Mouse (Mus musculus) common myeloid progenitor, adult 5-6 weeks (primary cell): ENCODE data around the gene Gpx4. TPM values are rescaled to one million over a fixed set of nuclear protein-coding genes. Genes with fewer than 3 reads are reported as not detected.

Experiments
- ATAC-seq: replicated peaks from 2 replicates; pipeline ENCODE4 v1.8.0; 2016; ENCODE audit warnings: low read depth, mild to moderate bottlenecking, moderate TSS enrichment, inconsistent platforms; ENCODE audit not compliant: poor library complexity, severe bottlenecking
- total RNA-seq: library from RNA; stranded (forward); fragments of 200-1000, 187-1606 nt; gene quantifications from 2 replicates; pipeline ENCODE4 v1.2.3, GENCODE M21; 2017

The Gpx4 gene
- total RNA-seq, 1 experiment from 2014 or later, result 481 TPM

DNA sequence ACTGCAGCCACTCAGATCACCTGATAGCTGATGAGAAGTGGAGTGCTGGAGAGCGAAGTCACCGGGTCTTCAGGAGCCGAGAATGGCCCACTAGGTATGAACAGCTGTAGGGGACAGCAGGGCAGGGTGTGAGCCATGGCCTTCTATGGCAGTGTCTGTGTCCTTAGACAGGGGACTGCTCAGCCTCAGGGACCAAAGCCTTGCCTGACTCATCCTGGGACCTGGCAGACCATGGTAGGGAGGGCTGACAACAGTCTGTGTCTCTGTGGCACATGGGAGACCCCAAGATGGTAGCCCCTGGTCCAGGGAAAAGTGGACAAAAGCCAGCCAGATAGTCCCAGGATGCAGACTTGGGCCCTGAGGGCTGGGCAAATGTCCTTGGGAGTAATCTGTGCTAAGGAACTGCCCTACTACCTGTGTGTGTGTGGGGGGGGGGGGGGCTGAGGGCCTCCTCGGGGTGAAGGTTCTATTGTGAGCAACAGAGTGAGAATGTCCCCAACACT lies 23.0 kb downstream of the Gpx4 start:
- ATAC-seq, result no peak

DNA sequence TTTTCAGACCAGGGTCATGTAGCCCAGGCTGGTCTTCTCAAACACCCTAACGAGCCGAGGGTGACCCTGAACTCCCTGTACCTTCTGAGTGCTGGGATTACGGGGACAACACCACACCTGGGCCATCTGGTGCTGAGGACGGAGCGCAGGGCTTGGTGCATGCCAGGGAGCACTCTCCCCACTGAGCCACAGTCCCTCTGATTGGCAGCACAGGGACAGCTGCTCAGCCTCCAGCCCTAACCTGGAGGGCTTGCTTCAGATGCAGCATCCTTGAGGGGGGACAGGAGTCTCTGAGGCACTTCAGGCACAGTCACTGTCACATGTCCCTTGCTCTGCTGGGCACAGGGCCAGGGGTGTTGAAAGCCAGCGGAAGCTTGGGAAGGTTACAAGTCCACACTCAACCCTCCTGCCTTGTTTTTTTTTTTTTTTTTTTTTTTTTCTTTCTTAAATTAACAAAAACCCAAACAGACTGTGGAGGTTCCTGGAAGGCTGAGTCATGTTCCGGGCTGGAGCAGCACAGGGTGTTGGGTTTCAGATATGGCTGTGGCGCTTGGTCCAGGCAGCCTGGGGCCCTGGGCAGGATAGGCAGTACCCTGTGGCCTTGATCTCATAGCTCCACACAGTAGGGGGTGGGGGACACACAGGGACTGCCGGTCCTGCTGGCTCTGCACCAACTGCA lies 24.0 kb downstream of the Gpx4 start:
- peak; percentile 67 for ATAC-seq

DNA sequence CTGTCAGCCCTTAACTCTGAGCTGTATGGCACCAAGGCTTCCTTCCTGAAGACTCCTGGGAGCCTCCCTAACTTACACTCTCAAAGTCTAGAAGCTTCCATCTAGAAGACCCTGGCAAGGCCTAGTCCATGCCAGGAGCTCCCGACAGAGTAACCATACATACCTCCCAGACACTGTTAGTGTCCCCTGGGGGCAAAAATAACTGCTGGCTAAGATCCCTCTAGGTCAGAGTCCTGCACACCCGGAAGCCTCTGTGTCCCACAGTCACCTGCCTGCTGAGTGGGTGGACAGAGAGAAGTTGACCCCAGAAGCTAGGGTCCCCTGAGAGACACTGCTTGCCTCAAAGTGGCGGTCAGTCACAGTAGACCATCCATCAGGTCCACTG lies 24.5 kb downstream of the Gpx4 start:
- no peak for ATAC-seq

DNA sequence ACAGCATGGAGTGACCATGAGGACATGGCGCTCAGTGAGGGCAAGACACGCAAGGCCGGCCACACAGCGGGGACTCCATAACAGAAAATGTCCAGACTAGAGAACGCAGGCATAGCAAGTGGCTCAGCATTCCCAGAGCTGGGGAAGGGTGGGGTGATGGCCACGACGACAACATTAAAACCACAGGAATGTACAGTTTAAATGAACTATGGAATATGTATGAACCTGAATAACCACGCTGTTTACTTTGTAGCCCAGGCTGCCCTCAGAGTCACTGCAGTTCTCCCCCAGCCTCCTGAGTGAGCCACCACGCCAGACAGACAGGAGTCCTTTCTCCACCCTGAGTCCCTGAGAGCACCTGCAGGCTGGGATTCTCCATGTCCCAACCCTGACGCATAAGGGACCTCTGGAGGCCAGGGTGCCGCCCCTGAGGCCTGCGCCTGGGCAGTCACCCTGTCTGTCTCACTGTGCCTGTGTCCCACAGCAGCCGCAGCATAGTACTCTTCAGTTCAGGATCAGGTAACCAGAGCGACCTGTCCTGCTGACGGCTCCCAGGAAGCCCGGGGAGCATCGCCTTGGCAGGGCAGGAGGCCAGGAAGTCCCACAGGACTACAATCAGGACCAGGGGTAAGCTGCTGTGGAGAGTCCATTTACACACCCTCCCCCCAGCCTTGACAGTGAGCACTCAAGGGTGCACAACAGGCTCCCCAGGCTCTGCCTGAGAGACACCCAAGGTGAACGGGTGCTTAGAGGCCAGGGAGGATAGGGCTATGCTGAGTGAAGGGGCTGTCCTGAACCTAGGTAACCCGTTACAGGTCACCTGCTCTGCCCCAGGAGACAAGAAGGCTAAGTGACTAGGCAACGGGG lies 25.9 kb downstream of the Gpx4 start:
- no peak for ATAC-seq

DNA sequence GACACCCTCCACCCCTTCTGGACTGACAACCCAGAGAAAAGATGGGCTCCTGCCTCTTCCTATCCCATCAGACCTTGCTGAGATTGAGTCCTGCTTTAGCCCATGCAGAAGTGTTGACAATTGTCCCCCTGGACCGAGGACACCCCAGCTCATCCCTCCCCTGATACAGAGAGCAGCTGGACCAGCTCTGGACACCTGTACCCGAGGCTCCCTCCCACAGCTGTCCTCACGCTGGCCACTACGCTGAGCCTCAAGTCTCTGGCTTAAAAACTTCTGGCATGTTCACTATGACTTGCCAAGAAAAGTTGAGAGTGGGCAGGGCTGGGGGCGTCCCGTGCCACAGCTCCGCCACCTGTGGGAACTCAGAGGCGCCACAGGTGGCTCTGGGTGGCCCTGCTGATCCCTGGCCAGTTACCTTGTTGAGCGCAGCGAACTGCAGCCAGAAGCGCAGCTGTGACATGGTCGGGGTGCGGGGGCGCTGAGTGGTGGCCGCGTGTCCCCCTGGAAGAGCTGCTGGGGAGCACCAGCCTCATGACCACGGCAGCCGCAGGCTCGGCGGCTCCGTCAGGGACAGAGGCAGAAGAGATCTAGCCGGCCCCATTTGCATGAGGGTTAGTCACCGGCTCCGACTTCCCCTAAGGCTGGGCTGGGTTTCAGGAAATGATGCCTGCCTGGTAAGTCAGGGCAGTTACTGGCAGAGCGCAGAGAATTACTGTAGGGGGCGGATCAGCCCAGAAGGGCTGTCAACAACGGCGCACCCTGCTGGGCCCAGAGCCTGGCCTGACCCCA lies 28.0 kb downstream of the Gpx4 start:
- ATAC-seq, result peak; percentile 86

DNA sequence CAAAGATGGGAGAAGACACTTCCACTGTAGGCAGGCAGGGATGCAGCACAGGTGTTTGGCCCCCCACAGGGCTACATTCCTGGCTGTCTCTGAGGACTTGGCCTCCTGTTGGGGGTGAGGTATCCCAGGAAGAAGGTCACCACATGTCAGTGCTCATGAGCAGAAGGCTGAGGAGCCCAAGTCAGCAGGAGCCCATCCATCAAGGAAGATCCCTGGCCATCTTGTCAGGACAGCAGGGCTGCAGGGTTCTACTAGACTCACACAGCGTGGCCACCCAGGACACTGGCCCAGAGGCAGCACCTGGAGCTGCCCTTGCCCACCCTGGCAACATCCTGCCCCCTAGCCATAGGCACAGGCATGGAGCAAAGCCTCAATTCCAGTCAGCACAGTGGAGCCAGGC lies 29.0 kb downstream of the Gpx4 start:
- no peak for ATAC-seq

DNA sequence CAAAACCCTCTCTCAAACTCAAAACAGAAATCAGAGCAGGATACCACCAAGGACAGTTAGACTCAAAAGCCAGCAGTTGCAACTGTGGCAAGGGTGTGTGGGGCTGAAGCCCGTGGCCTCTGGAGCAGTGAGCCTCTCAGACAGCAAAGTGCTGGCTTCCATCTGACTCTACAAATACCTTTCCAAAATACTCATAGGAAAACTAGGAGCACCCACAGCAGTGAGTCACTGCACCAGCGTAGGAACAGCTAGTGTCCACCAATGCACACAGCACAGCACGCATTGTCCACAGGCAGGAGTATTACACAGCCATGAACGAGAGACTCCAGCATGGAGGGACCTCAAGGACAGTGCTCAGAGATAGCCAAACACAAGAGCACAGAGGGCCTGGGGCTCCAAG lies 29.4 kb downstream of the Gpx4 start:
- ATAC-seq, result no peak

DNA sequence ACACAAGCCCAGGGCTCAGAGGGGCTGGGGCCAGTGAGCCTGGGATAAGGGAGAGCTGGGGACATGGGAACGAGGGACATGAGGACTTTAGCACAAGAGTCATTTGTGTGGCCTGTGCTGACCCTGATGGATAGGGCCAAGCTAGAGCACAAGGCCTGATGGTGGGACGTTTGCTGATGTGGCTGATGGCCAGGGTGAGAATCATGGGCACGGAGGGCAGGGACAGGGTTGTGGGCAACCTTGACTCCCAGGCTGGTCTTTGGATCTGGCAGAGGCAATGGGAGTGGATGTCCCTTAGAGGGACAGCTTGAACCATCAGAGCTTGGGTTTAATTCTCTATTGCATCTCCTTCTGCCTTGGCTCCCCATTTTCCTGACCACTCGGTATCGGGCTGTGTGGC lies 30.3 kb downstream of the Gpx4 start:
- ATAC-seq, result no peak

DNA sequence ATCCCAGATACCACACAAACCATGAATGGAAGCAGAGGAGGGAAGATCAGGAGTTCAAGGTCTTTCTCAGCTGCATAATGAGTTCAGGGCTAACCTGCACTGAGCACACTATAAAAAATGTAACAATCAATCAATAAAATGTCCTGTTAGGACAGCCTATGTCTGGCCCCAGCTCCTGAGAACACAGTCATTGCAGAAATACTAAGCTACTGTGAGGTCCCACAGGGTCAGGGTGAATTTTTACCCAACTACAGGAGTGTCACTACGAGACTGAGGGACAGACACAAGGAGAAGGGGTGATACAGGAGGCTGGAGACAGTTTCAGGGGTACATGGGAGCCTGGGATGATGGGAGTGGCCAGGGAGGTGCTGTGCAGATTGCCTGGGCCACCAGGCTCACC lies 31.4 kb downstream of the Gpx4 start:
- ATAC-seq, result no peak

DNA sequence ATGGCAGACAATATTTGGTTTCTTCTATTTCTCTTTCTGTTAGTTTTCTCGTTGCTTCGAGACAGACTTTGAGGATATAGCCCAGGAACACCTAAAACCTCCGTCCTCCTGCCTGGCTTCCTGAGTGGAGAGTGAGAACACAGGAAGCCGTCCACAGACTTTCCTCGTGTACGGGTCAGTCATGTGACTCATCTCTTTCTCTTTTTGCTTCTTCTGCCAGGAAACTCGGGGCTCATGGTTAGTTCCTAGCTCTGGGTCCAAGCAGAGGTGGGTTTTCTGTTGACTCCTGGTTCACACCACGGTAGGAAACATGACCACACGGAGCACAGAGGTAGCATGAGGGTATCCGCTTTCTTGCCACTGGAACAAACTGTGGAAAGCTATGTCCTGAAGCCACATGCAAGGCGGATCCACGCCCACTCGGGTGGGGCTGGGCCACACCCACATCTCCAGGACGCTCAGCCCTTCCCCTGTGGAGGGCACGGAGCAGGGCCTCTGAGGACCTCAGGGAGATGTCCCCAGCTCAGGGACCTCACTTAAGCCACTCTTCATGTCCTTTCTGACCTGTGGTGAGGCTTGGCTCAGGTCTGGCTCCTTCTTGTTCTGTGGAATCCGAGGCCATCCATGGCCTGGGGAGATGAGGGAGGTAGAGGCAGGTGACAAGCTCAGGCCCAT lies 33.6 kb downstream of the Gpx4 start:
- peak; percentile 48; the same call in 1 of the 2 replicates for ATAC-seq

DNA sequence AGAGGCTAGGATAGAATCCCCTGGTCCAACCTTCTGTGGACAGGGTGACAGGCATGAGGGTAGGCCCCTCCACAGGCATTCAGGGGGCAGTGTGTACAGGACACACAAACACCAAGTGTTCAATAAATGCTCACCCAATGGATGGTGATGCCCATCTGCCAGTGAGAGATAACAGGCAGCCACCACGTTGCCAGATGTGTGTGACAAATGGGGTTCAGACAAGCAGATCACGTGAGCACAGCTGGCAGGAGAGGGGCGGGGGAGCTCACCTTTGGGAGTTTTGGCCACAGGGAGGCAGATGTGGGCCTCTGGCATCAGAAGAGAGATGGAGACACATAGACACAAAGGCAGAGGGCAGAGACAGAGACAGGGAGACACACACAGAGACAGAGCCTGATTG lies 34.1 kb downstream of the Gpx4 start:
- peak; percentile 23; the same call in 1 of the 2 replicates for ATAC-seq

DNA sequence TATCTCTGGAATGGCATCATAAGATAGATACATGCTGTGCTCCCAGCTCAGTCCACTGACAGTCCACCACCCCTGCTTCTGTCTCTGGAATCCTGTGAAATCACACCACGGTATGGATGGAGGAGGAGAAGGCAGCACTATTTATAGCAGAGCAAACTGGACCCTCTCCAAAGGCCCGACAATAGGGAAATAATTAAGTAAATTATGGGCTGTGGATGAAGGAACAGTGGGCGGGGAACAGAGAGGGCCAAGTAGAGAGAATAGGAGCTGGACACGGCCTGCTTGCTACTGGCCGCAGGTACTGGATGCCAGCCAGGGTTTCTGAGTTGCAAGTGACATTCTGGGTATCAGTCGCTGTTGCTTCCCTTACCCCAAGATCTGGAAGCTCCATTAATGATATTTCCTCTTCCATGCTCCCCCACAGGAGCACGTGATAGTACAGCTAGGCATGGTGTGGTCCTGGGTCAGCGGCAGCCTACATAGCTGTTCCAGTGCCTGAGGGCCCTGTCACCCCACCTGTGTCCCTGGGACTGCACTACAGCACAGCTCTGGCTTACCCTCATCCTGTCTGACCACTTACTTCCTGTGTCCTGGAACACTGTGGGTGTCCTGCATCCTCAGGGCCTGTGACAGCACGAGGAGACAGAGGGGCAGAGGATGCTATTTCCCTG lies 38.0 kb downstream of the Gpx4 start:
- no peak for ATAC-seq

DNA sequence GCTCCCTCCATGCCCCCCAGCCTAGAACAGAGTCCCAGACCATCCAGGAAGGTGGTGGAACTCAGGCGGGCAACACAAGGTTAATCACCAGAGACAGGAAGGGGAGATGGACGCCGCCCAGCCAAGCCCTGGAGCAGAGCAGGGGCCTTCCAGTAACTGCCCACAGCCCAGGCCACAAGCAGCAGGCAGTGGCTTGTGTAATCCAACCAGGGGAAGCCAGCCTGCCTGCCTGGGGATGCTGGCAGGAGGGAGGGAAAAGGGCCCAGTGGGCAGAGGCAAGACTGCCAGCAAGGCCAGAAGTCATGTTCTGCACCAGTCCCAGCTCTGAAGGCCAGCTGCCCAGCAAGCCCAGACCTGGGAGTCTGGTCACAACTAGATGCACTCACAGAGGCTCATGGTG lies 39.9 kb downstream of the Gpx4 start:
- peak; percentile 81 for ATAC-seq

DNA sequence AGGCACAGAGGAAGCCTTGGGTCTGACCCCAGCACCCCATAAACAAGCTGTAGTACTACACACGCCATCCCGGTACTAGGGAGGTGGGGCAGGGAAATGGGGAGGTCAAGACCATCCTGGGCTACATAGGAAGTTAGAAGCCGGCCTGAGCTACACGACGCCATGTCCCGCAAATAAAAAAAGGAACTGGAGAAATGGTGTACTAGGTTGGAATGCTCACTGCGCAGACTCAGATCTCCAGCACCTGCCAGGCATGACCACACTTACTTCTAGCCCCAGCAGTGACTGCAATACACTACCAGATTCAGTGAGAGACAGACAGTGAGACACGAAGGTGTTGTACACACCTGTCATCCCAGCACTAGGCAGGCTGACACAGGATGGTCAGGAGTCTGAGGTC lies 40.5 kb downstream of the Gpx4 start:
- ATAC-seq, result 0 out of 2 replicates have a peak, but pooled peaks have one; percentile 15

DNA sequence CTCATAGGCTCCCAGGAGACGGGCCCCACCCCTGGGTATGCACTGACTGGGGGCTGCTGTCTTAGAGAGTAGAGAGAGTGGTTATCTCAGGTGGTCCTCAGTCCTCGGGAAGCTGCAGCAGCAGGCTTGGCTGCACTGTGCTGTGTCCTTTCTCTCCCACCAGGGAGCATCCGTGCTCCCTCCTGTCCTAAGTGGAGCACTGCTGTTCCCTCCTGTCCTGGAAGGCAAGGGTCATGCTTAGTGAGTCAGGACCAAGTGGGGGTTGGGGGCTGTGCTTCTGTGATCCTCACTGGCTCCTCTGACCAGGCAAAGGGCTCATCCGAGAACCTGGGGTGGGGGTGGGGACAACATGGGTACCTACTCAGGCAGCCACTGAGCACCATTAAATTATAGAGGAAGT lies 42.2 kb downstream of the Gpx4 start:
- no peak for ATAC-seq

DNA sequence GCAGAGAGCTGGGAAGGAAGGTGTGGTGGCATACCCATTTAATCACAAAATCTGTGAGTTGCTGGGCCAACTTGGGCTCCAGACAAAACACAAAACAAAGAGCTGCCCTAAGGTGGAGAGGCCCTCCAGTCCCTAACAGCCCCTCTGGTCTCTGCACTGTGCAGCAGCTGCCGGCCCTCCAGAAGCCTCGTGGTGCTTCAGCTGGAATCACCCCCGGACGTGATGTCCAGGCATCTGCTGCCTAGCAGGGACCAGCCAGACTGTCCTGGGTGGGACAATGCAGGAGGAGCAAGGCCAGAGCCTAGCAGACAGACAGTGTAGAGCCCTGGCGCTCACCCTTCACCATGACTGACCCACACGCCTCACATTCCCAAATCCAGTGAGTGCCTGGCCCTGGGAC lies 44.6 kb downstream of the Gpx4 start:
- ATAC-seq, result no peak

DNA sequence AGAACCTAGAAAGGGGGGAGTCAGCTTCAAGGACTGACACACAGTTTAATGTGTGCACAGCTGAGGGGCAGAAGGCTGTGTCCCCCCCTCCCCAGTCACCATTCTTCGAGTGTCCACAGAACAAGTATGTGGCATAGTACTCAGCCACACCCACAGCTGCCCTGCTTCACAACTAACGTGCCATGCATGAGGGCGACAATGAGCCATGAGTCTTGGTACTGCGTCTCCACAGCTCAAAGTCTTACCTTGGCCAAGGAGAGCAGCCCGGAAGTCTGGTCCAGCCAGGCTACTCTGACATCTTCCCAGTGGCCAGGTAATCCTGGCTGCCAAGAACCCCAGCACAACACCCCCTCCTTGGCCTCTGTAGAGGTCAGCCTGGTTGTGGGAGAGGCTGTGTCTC lies 45.7 kb downstream of the Gpx4 start:
- ATAC-seq, result no peak

DNA sequence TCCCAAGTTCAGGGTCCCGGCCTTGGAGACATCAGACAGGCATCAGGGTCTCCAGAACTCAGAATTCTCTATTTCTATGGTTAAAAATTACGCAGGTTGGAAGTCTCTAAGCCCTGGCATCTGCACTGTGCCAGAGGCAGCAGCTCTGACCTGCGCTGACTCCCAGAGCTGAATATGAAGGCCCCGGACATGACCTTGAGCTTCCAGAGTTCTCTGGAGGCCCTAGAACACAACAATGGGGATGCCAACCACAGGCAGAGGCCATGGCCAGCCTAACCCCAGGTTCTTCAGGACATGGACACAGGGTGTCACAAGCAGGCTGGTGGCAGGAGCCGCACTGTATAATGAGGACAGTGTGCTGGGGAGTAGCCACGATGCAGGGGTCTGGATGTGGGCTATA lies 47.1 kb downstream of the Gpx4 start:
- ATAC-seq, result no peak

DNA sequence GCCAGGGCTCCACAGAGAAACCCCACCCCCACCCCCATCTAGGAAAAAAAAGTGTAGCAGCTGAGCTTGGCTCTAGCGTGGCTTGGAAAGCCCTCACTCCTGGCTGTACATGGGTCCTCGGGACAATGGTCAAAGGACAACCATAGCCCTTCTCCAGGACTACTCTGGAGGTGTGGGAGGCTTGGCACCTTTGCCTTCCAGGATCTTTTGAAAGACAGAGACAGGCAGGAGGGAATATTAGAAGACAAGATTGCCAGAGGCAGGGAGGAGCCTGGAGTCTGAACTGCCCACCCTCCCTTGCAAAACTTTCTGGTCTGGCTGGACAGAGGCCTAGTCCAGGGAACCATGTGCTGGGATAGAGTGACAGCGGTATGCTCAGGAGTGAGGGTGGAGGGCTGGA lies 47.7 kb downstream of the Gpx4 start:
- no peak for ATAC-seq

DNA sequence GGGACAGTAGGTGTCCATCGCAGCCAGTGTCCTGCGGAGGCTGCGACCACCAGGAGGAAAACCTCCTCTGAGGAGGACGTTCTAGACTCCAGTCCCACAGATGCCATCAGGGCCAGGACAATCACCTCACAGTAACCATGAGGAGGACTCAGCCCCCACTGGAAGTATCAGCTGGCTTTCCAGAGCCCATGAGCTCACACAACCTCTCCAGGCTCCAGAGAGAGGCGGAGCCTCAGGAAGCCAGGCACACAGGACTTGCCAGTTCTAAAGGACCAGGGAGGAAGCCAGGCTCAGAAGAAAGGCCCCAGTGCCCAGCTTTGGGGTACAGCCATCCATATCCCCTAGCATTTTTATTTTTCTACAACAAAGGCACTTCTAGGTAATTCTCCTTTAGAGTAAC lies 48.6 kb downstream of the Gpx4 start:
- no peak for ATAC-seq
